Mouse (Mus musculus) E14TG2a.4 (cell line): ENCODE measurements around the gene Ttc28.

Experiments used
- CTCF ChIP-seq: conservative IDR thresholded peaks from 2 replicates; pipeline ENCODE4 v1.5.1; 2014; ENCODE audit warnings: low read length
- NANOG ChIP-seq: IDR thresholded peaks from 2 replicates; pipeline ENCODE4 v1.6.1; 2014; ENCODE audit warnings: borderline replicate concordance, low read length, mixed read lengths

GRCm38 (mm10) chr5:111028340-111028739 is 148.7 kb downstream of the Ttc28 start:
- TF ChIP-seq CTCF (no peak), NANOG (no peak)
